Mouse (Mus musculus): Measurements from ENCODE around the gene Mylk.
"Not testable (repeated sequence)": the region's sequence is repeated elsewhere in the genome, so short reads cannot be mapped to it uniquely, and the experiment has no call there.

Gene Mylk

GRCm38 (mm10) chr16:34745065-34745585, at the start of gene Mylk:
TSS of gene Mylk (plus strand) at chr16:34745210.
- no peak for DNase-seq (ENCODE audit: low read depth)

GRCm38 (mm10) chr16:34698721-34699120, 46.3 kb upstream of the Mylk start:
- DNase-seq (ENCODE audit: low read depth): not testable (repeated sequence)

GRCm38 (mm10) chr16:34700165-34700827, 44.7 kb upstream of the Mylk start:
- DNase-seq (ENCODE audit: low read depth): peak; percentile 88

- DNase-seq (ENCODE audit: low read depth): no peak
Measured at GRCm38 (mm10) chr16:34700828-34701216, 44.2 kb upstream of the Mylk start.

- no peak for DNase-seq (ENCODE audit: low read depth)
Measured at GRCm38 (mm10) chr16:34706019-34706418, 39.0 kb upstream of the Mylk start.

GRCm38 (mm10) chr16:34706487-34706946, 38.5 kb upstream of the Mylk start:
- DNase-seq (ENCODE audit: low read depth): no peak

- DNase-seq (ENCODE audit: low read depth): peak; percentile 52
Measured at GRCm38 (mm10) chr16:34711481-34711880, 33.5 kb upstream of the Mylk start.

GRCm38 (mm10) chr16:34725156-34725555, 19.9 kb upstream of the Mylk start:
- peak; percentile 53 for DNase-seq (ENCODE audit: low read depth)

GRCm38 (mm10) chr16:34728610-34729009, 16.4 kb upstream of the Mylk start:
- DNase-seq (ENCODE audit: low read depth): not testable (repeated sequence)

GRCm38 (mm10) chr16:34729371-34729770, 15.6 kb upstream of the Mylk start:
- DNase-seq (ENCODE audit: low read depth): no peak

- peak; percentile 72 for DNase-seq (ENCODE audit: low read depth)
Measured at GRCm38 (mm10) chr16:34738656-34739233, 6.3 kb upstream of the Mylk start.

- peak; percentile 44 for DNase-seq (ENCODE audit: low read depth)
Measured at GRCm38 (mm10) chr16:34742930-34743329, 2.1 kb upstream of the Mylk start.

- DNase-seq (ENCODE audit: low read depth): no peak
Measured at GRCm38 (mm10) chr16:34748081-34748720, 3.2 kb downstream of the Mylk start.

- DNase-seq (ENCODE audit: low read depth): no peak
Measured at GRCm38 (mm10) chr16:34749536-34749935, 4.5 kb downstream of the Mylk start.

GRCm38 (mm10) chr16:34752026-34752425, 7.0 kb downstream of the Mylk start:
- DNase-seq (ENCODE audit: low read depth): no peak

GRCm38 (mm10) chr16:34752977-34753376, 8.0 kb downstream of the Mylk start:
- peak; percentile 89 for DNase-seq (ENCODE audit: low read depth)

- no peak for DNase-seq (ENCODE audit: low read depth)
Measured at GRCm38 (mm10) chr16:34756991-34757390, 12.0 kb downstream of the Mylk start.

GRCm38 (mm10) chr16:34758205-34758604, 13.2 kb downstream of the Mylk start:
- no peak for DNase-seq (ENCODE audit: low read depth)

- DNase-seq (ENCODE audit: low read depth): no peak
Measured at GRCm38 (mm10) chr16:34763959-34764591, 19.1 kb downstream of the Mylk start.

- DNase-seq (ENCODE audit: low read depth): no peak
Measured at GRCm38 (mm10) chr16:34765666-34766065, 20.7 kb downstream of the Mylk start.

GRCm38 (mm10) chr16:34766193-34766592, 21.2 kb downstream of the Mylk start:
- no peak for DNase-seq (ENCODE audit: low read depth)

- DNase-seq (ENCODE audit: low read depth): no peak
Measured at GRCm38 (mm10) chr16:34767443-34767842, 22.4 kb downstream of the Mylk start.

- no peak for DNase-seq (ENCODE audit: low read depth)
Measured at GRCm38 (mm10) chr16:34768436-34768835, 23.4 kb downstream of the Mylk start.
